Mouse (Mus musculus) lung, embryonic 15.5 days (tissue): ENCODE data around the gene Ttc27. TPM values are rescaled to one million over a fixed set of nuclear protein-coding genes. Genes with fewer than 3 reads are reported as not detected.

ENCODE experiments used
- ATAC-seq: fragments of 200-750 bp; cut with Nextera tagmentation; 2 replicates; pipeline ENCODE4 v1.8.0; 2017; ENCODE audit warnings: moderate number of reproducible peaks, borderline replicate concordance; ENCODE audit not compliant: low FRiP score, low TSS enrichment; ENCODE audit errors: extremely low read depth
- H3K27ac ChIP-seq: fragments of 300-500 bp; sonication (generic); 2 replicates; pipeline ENCODE4 v1.5.1; 2015; ENCODE audit warnings: moderate library complexity, mild to moderate bottlenecking, inconsistent platforms
- H3K27me3 ChIP-seq: fragments of 300-500 bp; sonication (generic); 2 replicates; pipeline ENCODE4 v1.6.1; 2015; ENCODE audit warnings: inconsistent platforms
- H3K36me3 ChIP-seq: fragments of 300-500 bp; sonication (generic); 2 replicates; pipeline ENCODE4 v1.6.1; 2015; ENCODE audit warnings: inconsistent platforms
- H3K4me1 ChIP-seq: fragments of 300-500 bp; sonication (generic); 2 replicates; pipeline ENCODE4 v1.6.1; 2015; ENCODE audit warnings: inconsistent platforms
- H3K4me2 ChIP-seq: fragments of 300-500 bp; sonication (generic); 2 replicates; pipeline ENCODE4 v1.6.1; 2015; ENCODE audit warnings: inconsistent platforms, mild to moderate bottlenecking, moderate library complexity
- H3K4me3 ChIP-seq: fragments of 300-500 bp; sonication (generic); 2 replicates; pipeline ENCODE4 v1.5.1; 2015; ENCODE audit warnings: mild to moderate bottlenecking, inconsistent platforms
- H3K9ac ChIP-seq: fragments of 300-500 bp; sonication (generic); 2 replicates; pipeline ENCODE4 v1.6.1; 2015; ENCODE audit warnings: inconsistent platforms
- H3K9me3 ChIP-seq: fragments of 300-500 bp; sonication (generic); 2 replicates; pipeline ENCODE4 v1.6.1; 2016; ENCODE audit warnings: inconsistent platforms
- WGBS: fragments of 180-500 bp; shearing (Covaris S2); methylation state at CpG from one replicate; pipeline ENCODE4 v1.1.7; 2015; 5-methylcytosine and 5-hydroxymethylcytosine counted together
- polyA plus RNA-seq: library from polyadenylated mRNA; unstranded; fragments of >200 nt; fragmentation: Nextera tagmentation; extraction: Ambion mirVana; gene quantifications from 2 replicates; pipeline ENCODE4 v1.2.1, GENCODE M21; 2015

Gene Ttc27
- polyA plus RNA-seq, 1 experiment from 2014 or later: 23.5 TPM

GRCm38 (mm10) chr17:74803835-74804234 lies 86.3 kb downstream of the Ttc27 start:
- no peaks in the 10 kb centered on the region for H3K36me3 ChIP-seq
- no peak overlapping the region for H3K4me2 ChIP-seq
- no peaks in the 10 kb centered on the region for H3K27me3 ChIP-seq
- no peak overlapping the region for H3K27ac ChIP-seq
- no peak for ATAC-seq
- H3K4me3 ChIP-seq: no peak overlapping the region
- no peaks in the 10 kb centered on the region for H3K9me3 ChIP-seq
- no peak overlapping the region for H3K9ac ChIP-seq
- 87% methylated on average over 2 of the region's 2 CpGs for WGBS
- no peaks in the 10 kb centered on the region for H3K4me1 ChIP-seq

- no peaks in the 10 kb centered on the region for H3K4me1 ChIP-seq
- H3K27ac ChIP-seq: no peak overlapping the region
- no peak overlapping the region for H3K4me2 ChIP-seq
- no peak for ATAC-seq
- H3K4me3 ChIP-seq: no peak overlapping the region
- H3K9ac ChIP-seq: no peak overlapping the region
- WGBS: 75% methylated on average over 9 of the region's 9 CpGs
- no peaks in the 10 kb centered on the region for H3K27me3 ChIP-seq
- H3K9me3 ChIP-seq: no peaks in the 10 kb centered on the region
- H3K36me3 ChIP-seq: no peaks in the 10 kb centered on the region
These were observed 86.9 kb downstream of the Ttc27 start for GRCm38 (mm10) chr17:74804321-74804930.

GRCm38 (mm10) chr17:74807509-74808248 lies 90.1 kb downstream of the Ttc27 start:
- Histone ChIP-seq H3K4me3 (no peak overlapping the region), H3K4me2 (no peak overlapping the region), H3K9me3 (no peaks in the 10 kb centered on the region), H3K4me1 (no peaks in the 10 kb centered on the region), H3K27me3 (no peaks in the 10 kb centered on the region), H3K9ac (no peak overlapping the region), H3K27ac (no peak overlapping the region), H3K36me3 (no peaks in the 10 kb centered on the region)
- 76% methylated on average over 9 of the region's 9 CpGs for WGBS
- ATAC-seq: no peak

GRCm38 (mm10) chr17:74808330-74808729 lies 90.8 kb downstream of the Ttc27 start:
- Histone ChIP-seq H3K4me3 (no peak overlapping the region), H3K9ac (no peak overlapping the region), H3K9me3 (no peaks in the 10 kb centered on the region), H3K4me1 (no peaks in the 10 kb centered on the region), H3K36me3 (no peaks in the 10 kb centered on the region), H3K4me2 (no peak overlapping the region), H3K27me3 (no peaks in the 10 kb centered on the region), H3K27ac (no peak overlapping the region)
- ATAC-seq: no peak
- 85% methylated on average over 1 of the region's 1 CpGs for WGBS

- no peak overlapping the region for H3K27ac ChIP-seq
- H3K36me3 ChIP-seq: no peaks in the 10 kb centered on the region
- 84% methylated on average over 4 of the region's 4 CpGs for WGBS
- no peaks in the 10 kb centered on the region for H3K9me3 ChIP-seq
- H3K9ac ChIP-seq: no peak overlapping the region
- ATAC-seq: no peak
- H3K27me3 ChIP-seq: no peaks in the 10 kb centered on the region
- no peak overlapping the region for H3K4me2 ChIP-seq
- H3K4me1 ChIP-seq: no peaks in the 10 kb centered on the region
- no peak overlapping the region for H3K4me3 ChIP-seq
These were observed 91.4 kb downstream of the Ttc27 start for GRCm38 (mm10) chr17:74808901-74809300.

- Histone ChIP-seq H3K4me3 (no peak overlapping the region), H3K36me3 (no peaks in the 10 kb centered on the region), H3K27me3 (no peaks in the 10 kb centered on the region), H3K4me1 (no peaks in the 10 kb centered on the region), H3K27ac (no peak overlapping the region), H3K9ac (no peak overlapping the region), H3K9me3 (no peaks in the 10 kb centered on the region), H3K4me2 (no peak overlapping the region; the same call in 1 of the 2 replicates)
- 40% methylated on average over 3 of the region's 3 CpGs for WGBS
- ATAC-seq: no peak
These were observed 93.5 kb downstream of the Ttc27 start for GRCm38 (mm10) chr17:74810892-74811625.

- H3K36me3 ChIP-seq: no peaks in the 10 kb centered on the region
- no peak overlapping the region for H3K9ac ChIP-seq
- no peak for ATAC-seq
- no peak overlapping the region for H3K4me2 ChIP-seq
- H3K9me3 ChIP-seq: no peaks in the 10 kb centered on the region
- H3K27me3 ChIP-seq: no peaks in the 10 kb centered on the region
- H3K27ac ChIP-seq: no peak overlapping the region
- no peak overlapping the region for H3K4me3 ChIP-seq
- 58% methylated on average over 2 of the region's 2 CpGs for WGBS
- H3K4me1 ChIP-seq: no peaks in the 10 kb centered on the region
These were observed 102.2 kb downstream of the Ttc27 start for GRCm38 (mm10) chr17:74819711-74820110.

- H3K27me3 ChIP-seq: no peaks in the 10 kb centered on the region
- no peaks in the 10 kb centered on the region for H3K36me3 ChIP-seq
- ATAC-seq: no peak
- H3K4me2 ChIP-seq: no peak overlapping the region
- H3K9ac ChIP-seq: no peak overlapping the region
- no peak overlapping the region for H3K27ac ChIP-seq
- no peaks in the 10 kb centered on the region for H3K4me1 ChIP-seq
- no peak overlapping the region for H3K4me3 ChIP-seq
- H3K9me3 ChIP-seq: no peaks in the 10 kb centered on the region
- 82% methylated on average over 2 of the region's 2 CpGs for WGBS
These were observed 113.3 kb downstream of the Ttc27 start for GRCm38 (mm10) chr17:74830851-74831250.

- ATAC-seq: no peak
- no peaks in the 10 kb centered on the region for H3K9me3 ChIP-seq
- H3K27ac ChIP-seq: no peak overlapping the region
- H3K4me2 ChIP-seq: no peak overlapping the region
- H3K4me3 ChIP-seq: no peak overlapping the region
- H3K4me1 ChIP-seq: peaks cover 17% of the 10 kb centered on the region
- no peak overlapping the region for H3K9ac ChIP-seq
- 70% methylated on average over 3 of the region's 3 CpGs for WGBS
- 0 out of 2 replicates have a peak, but pooled peaks cover 4% of the 10 kb centered on the region for H3K36me3 ChIP-seq
- H3K27me3 ChIP-seq: no peaks in the 10 kb centered on the region
These were observed 124.2 kb downstream of the Ttc27 start for GRCm38 (mm10) chr17:74841721-74842120.

- no peak overlapping the region for H3K4me3 ChIP-seq
- no peak overlapping the region for H3K27ac ChIP-seq
- 0 out of 2 replicates have a peak, but pooled peaks cover 4% of the 10 kb centered on the region for H3K36me3 ChIP-seq
- ATAC-seq: no peak
- no peaks in the 10 kb centered on the region for H3K27me3 ChIP-seq
- H3K4me1 ChIP-seq: peaks cover 17% of the 10 kb centered on the region
- H3K9ac ChIP-seq: no peak overlapping the region
- WGBS: 72% methylated on average over 3 of the region's 3 CpGs
- no peaks in the 10 kb centered on the region for H3K9me3 ChIP-seq
- H3K4me2 ChIP-seq: no peak overlapping the region
These were observed 125.1 kb downstream of the Ttc27 start for GRCm38 (mm10) chr17:74842603-74843002.

- Histone ChIP-seq H3K27me3 (no peaks in the 10 kb centered on the region), H3K9ac (no peak overlapping the region), H3K36me3 (no peaks in the 10 kb centered on the region), H3K4me2 (no peak overlapping the region), H3K4me1 (peaks cover 17% of the 10 kb centered on the region), H3K9me3 (no peaks in the 10 kb centered on the region), H3K27ac (no peak overlapping the region), H3K4me3 (no peak overlapping the region)
- ATAC-seq: no peak
- WGBS: 85% methylated on average over 6 of the region's 6 CpGs
These were observed 126.0 kb downstream of the Ttc27 start for GRCm38 (mm10) chr17:74843486-74843885.
